Mouse (Mus musculus) activated CD4-positive, CD25-positive, alpha-beta regulatory T cell, adult 4 months (primary cell): ENCODE data around the gene Kcnt2. TPM values are rescaled to one million over a fixed set of nuclear protein-coding genes. Genes with fewer than 3 reads are reported as not detected.

ENCODE experiments used
- ATAC-seq: one replicate; pipeline ENCODE4 v1.8.0; 2017
- polyA plus RNA-seq, 2 experiments: library from polyadenylated mRNA; unstranded; fragments of 100-300 nt; shearing (Covaris generic); gene quantifications; one replicate each; pipeline ENCODE4 v1.2.1; 2017

Kcnt2 gene
- polyA plus RNA-seq, 2 experiments from 2014 or later, result not detected

- no peak for ATAC-seq
Measured at GRCm38 (mm10) chr1:140379526-140379925, 133.6 kb downstream of the Kcnt2 start.

- ATAC-seq, result no peak
Measured at GRCm38 (mm10) chr1:140381093-140381492, 135.1 kb downstream of the Kcnt2 start.

- no peak for ATAC-seq
Measured at GRCm38 (mm10) chr1:140390301-140390700, 144.3 kb downstream of the Kcnt2 start.

GRCm38 (mm10) chr1:140397756-140398155 is 151.8 kb downstream of the Kcnt2 start:
- no peak for ATAC-seq

- ATAC-seq, result no peak
Measured at GRCm38 (mm10) chr1:140406631-140407288, 160.8 kb downstream of the Kcnt2 start.

GRCm38 (mm10) chr1:140415761-140416160 is 169.8 kb downstream of the Kcnt2 start:
- no peak for ATAC-seq

- ATAC-seq, result no peak
Measured at GRCm38 (mm10) chr1:140422954-140423353, 177.0 kb downstream of the Kcnt2 start.

- ATAC-seq, result no peak
Measured at GRCm38 (mm10) chr1:140429284-140429850, 183.4 kb downstream of the Kcnt2 start.

GRCm38 (mm10) chr1:140432039-140432438 is 186.1 kb downstream of the Kcnt2 start:
- ATAC-seq, result no peak

- ATAC-seq, result no peak
Measured at GRCm38 (mm10) chr1:140434791-140435190, 188.8 kb downstream of the Kcnt2 start.

GRCm38 (mm10) chr1:140438176-140438575 is 192.2 kb downstream of the Kcnt2 start:
- no peak for ATAC-seq

GRCm38 (mm10) chr1:140443904-140444303 is 197.9 kb downstream of the Kcnt2 start:
- no peak for ATAC-seq

- no peak for ATAC-seq
Measured at GRCm38 (mm10) chr1:140444394-140444793, 198.4 kb downstream of the Kcnt2 start.

- ATAC-seq, result no peak
Measured at GRCm38 (mm10) chr1:140451461-140451860, 205.5 kb downstream of the Kcnt2 start.

GRCm38 (mm10) chr1:140451924-140452323 is 206.0 kb downstream of the Kcnt2 start:
- no peak for ATAC-seq

GRCm38 (mm10) chr1:140455903-140456302 is 209.9 kb downstream of the Kcnt2 start:
- ATAC-seq, result no peak

GRCm38 (mm10) chr1:140456873-140457272 is 210.9 kb downstream of the Kcnt2 start:
- no peak for ATAC-seq

- ATAC-seq, result no peak
Measured at GRCm38 (mm10) chr1:140468315-140468714, 222.4 kb downstream of the Kcnt2 start.

GRCm38 (mm10) chr1:140469586-140469985 is 223.6 kb downstream of the Kcnt2 start:
- ATAC-seq, result no peak

- no peak for ATAC-seq
Measured at GRCm38 (mm10) chr1:140476921-140477320, 231.0 kb downstream of the Kcnt2 start.

GRCm38 (mm10) chr1:140484016-140484415 is 238.1 kb downstream of the Kcnt2 start:
- no peak for ATAC-seq

GRCm38 (mm10) chr1:140489816-140490215 is 243.9 kb downstream of the Kcnt2 start:
- no peak for ATAC-seq

- ATAC-seq, result no peak
Measured at GRCm38 (mm10) chr1:140491406-140491805, 245.4 kb downstream of the Kcnt2 start.

- no peak for ATAC-seq
Measured at GRCm38 (mm10) chr1:140492237-140492636, 246.3 kb downstream of the Kcnt2 start.

GRCm38 (mm10) chr1:140513451-140513850 is 267.5 kb downstream of the Kcnt2 start:
- no peak for ATAC-seq
